Mouse (Mus musculus) kidney, adult 8-10 months (tissue): ENCODE data around the gene Nobox.
A peak's percentile ranks its signal among the peaks of the same experiment; 100 is the strongest.

Experiments used
- DNase-seq, 2 experiments: peaks; one replicate each; pipeline ENCODE4 v3.0.0; 2022

Nobox gene

DNA sequence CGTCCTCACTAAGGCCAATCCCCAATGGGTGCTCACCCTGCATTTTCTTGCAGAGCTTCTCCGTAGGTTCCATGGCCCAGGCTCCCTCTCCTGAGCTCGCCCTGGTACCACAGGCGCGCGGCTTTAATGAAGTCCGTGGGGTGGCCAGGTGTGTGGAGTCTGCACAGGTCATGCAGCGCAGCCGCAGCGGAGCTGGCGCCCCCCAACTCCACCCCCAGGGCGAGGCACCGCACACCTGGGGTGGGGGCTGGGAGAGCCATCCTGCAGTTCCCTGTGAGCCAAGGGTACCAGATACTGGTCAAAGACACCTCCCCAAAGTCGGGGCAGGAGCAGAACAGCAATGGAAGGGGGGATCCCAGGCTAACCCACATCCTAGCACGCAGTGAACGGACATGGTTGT lies at the start of gene Nobox:
Nobox (minus strand) TSS at position 101 of the 400 bp plus-strand sequence.
- DNase-seq, result no peak

DNA sequence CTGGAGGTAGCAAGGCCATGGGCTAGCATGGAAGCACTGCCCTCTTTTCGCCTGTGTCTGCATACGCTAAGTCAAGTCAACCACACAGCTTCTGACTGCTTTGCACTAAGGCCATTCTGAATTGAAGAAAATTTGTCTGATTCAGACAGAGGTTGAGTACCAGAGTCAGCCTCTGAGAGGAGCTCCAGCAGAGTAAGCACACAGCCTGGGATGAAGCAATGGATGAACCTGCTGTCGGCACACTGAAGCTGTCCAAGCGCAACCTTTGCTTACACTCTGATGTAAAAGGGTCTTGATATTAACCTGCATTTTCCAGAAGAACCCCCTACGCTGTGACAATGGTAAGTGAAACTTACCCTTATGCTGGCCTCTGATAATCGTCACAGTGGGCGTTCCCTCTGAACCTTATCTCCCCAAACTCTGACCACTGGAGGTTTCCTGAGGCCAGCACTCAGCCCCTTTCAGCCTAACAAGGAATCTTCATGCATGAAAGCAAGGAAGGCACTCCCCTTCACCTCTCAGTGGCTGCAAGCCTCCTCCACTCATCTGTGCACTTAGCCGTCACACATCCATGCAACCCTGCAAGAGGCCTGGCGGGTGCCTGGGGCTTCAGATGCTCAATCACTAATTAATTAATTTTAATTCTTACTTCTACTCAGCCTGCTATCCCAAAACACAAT lies 45.3 kb upstream of the Nobox start:
- no peak for DNase-seq

DNA sequence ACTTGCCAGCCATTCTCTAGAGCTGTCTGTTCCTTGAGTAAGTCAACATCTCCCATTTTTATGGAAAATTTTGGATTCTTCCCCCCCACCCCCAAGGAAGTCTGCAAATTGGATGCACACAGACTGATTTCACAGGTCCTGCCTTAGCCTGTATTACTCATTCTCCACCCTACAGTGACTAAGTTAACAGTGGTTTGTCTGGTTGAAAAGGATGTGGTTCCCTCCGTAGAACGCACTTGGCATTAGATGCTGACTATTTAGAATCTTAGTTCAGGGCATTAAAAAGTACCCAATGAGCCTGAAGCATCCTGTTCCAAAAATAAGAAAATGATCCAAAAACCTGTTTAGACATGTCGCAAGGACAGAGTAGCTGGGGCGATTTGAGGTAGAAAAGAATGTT lies 44.1 kb upstream of the Nobox start:
- no peak for DNase-seq

DNA sequence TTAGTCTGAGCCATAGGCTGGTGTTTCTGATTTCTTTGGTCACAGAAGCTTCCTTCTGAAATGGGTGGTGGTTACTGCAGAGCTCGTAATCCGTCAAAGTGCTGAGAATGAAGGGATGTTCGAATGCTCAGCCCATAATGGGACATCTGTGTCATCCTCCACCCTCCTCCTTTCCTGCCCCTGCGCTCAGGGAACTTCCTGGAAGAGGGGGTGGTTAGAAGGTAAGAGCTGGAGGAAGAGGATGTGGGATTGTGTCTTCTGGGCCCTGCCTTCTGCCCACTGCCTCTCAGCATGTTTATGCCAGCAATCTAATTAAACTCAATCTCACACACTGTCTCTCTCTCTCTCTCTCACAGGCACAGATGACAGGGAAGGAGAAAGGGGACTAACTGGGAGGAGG lies 39.7 kb upstream of the Nobox start:
- DNase-seq, result no peak

DNA sequence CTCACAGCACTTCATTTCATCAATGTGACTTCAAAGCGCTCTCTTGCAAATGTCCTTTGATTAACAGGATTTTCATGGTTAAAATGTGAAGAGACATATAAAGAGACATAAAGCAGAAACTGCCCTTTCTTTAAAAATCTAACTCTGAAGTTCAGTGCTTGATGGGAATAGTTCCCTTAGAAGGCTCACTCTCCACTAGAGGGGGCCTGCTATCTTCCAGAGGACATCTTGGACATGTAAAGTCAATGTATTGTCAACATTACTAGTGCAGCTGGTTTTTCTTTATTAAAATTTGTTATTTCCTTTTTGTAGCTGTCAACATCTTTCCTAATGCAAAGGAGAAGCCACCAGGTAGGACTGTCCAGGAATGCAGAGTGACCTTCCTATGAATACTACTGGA lies 38.3 kb upstream of the Nobox start:
- DNase-seq, result no peak

DNA sequence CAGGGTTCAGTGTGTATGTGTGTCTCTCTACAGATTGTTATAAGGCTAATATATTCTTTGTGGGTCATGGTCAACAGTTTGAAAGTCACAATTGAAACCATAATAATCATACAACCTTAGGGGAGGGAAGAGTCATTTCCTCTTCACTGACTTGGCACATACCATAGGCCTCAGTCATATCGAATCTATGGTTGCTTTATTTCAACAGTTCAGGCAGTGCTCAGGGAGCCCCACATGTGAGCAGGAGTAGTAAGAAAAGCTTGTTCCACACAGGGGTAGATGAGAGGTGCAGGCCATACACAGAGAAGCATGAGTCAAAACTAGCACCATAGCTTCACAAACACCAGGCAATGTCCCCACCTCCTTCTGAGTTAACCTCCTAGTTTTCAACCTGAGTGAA lies 33.7 kb upstream of the Nobox start:
- DNase-seq, result no peak

DNA sequence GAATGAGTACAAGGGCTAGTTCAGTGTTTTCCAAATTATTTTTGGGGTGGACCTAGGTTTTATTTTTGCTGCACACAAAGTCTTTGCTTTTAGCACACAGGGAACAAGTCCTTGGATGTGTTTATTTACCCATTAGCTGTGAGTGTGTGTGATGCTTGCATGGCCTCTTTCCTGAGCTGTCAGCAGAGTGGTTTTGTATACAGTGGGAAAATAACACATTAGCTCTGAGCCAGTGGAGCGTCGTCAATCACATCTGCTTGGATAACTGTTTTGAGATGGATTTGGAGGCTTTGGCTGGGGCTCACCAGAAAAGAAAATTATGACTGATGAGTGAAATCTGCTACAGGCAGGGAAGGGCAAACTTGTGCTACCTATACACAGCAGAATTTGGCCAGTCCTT lies 33.0 kb upstream of the Nobox start:
- DNase-seq, result no peak

DNA sequence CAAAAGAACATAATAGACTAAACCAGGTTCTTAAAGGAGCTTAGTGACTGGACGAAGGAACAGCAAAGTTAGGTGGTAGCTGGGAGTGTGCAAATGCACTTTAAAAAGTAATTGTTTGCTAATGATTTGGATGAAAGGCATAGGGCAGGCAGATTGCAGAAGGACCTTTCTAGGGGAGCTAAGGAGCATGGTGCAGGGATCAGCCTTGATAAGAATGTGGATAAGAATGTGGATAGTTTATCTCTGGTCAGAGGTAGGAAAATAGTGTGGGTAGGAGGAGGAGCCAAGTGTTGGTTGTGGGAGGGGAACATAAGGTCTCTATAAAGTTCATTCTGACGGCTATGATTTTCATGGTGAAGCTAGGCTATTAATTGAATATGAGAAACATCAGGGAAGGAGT lies 29.4 kb upstream of the Nobox start:
- DNase-seq, result no peak

DNA sequence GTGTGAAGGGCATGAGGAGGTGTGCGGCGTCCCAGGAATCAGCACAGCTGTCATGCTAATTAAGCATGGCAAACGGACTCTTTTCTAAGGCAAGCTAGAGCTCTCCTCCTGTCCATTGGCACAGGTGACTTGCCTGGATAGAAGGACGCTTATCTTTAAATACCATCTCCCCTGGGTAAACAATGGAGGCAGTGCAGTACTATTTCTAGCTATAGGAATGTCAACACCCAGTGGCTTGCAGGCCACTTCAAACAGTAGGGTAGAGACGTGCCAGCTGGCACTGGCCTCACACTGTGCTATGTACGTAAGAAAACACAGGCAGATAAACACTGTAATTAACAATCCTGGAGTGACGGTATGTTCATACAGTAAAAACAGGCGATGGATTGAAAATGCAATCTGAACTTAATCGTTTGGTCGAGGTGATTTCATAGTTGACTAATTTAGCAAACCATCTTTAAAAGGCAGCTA lies 28.2 kb upstream of the Nobox start:
- peak; percentile 13 to 31 for DNase-seq

DNA sequence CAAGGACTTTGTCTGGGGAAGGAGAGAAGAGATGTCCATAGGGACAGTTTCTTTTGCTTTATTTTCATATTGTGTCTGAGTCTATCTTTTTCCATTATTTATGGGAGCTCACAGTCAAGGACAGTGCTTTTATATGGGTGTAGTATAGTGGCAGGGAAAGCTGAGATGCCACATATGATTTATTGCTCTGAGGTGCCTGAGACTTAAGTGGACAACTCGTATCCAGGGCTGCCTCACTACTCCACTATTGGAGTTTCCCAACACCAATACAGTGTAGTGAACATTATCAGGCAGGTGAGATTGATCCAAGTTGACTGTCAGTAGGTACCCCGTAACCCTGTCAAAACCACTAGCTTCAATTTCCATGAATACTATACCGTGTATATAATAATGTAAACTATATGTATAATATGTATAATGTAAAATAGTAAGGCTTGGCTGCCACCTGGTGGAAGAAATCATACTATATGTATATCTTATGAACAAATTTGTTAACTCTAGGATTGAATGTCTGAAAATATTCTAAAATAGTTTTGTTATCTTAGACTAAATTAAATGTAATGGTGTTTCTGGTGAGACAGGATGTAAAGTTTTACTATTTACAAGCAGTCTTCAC lies 26.4 kb upstream of the Nobox start:
- no peak for DNase-seq

DNA sequence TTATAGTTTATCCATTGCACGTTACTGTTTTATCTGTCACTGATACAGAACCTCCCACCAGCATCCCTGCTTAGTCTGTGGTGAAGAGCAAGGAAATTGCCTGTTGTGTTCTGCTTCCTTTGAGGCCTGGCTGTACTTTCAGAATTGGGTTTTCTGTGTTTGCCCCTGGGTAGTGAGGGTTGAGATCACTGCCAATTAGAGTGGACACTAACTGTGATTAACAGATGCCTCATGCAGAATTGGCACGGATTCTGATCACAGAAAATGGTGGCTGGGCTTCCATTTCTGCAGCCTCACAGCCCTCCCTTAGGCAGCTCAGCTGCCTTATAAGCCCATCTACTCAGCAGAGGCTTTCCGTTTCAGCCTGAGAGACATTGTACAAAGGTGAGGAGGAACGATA lies 24.1 kb upstream of the Nobox start:
- DNase-seq, result no peak

DNA sequence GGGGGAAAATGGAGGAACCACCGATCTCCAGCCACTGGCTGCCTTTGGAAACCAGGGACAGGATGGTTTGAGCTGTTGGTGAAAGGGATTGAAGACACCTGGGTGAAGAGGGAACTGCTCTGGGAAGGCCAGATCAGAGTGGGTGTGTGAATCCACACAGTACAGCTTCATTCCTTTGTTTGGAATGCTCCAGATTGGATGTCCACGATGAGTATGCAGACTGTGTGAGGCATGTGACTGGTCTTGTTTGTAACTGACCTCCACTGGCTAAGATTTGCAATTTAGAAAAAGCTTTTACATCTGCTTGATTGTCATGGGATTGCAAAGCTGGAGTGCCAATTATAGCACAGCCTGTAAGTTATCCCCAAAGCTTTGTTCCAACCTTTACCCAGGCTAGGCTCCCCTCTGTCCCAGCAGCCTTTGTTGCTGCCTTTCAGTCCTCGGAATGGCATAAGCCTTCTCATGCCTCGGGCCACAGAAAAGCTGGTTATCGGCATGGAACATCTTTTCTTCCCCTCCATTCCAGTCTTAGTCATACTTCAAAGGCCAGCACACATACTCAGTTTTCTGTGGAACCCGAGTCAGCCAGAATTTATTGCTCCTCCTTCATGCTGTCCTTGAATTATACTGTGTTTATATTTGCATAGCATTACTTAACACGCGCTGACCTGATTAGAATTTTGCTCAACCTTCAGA lies 3.8 kb upstream of the Nobox start:
- no peak for DNase-seq

DNA sequence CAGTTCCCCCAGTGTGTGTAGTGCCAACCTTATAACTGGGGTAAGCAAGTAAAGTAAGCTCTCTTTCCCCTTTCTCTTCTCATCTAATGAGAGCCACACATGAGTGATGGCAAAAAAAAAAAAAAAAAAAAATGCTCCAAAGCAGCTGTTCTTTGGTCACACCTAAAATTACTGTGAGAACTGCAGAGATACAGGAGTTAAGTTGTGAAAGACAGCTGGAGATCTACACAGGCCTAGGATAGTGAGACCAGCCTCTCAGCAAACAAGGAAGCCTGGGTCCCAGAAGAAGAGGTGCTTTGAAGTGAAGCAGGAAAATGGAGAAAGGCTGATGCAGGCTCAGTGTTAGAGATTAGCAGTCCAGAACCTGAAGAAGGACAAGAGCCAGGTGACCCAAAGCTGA lies 3.2 kb upstream of the Nobox start:
- DNase-seq, result no peak

DNA sequence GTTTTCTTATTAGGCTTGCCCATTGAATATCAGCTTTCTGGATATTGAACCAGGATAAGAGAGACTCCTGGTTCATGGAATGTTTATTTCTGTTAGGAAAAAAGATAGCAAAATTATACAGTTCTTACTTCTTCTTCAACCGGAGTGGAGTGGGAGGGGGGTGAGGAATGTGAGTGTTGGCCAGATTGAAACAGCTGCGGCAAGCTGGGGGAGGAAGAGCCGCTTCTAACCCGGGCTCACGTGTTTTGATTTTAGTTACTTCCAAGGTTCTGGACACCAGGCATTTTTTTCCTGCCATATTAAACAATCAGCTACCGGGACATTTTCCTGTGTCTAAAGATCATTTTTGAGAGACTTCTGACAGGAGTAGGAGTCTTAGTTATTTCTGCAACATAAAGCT lies 717 bp upstream of the Nobox start:
- DNase-seq, result no peak

DNA sequence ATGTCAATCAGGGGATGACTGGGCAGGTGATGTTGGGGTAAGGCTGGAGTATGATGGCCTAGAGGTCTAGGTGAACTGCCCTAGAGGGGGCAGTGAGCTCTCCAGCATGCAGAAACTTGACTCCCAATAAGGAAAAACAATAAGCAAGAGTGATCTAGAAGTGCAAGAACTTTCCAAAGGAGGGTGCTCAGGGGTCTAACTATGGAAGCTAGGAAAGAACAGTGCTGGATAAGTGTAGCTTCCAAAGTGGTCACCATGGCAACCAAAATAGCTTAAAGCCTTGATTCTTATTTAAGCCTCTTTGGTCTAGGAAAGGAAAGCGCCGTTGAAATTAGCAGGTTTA lies 11.9 kb downstream of the Nobox start:
- DNase-seq, result no peak

DNA sequence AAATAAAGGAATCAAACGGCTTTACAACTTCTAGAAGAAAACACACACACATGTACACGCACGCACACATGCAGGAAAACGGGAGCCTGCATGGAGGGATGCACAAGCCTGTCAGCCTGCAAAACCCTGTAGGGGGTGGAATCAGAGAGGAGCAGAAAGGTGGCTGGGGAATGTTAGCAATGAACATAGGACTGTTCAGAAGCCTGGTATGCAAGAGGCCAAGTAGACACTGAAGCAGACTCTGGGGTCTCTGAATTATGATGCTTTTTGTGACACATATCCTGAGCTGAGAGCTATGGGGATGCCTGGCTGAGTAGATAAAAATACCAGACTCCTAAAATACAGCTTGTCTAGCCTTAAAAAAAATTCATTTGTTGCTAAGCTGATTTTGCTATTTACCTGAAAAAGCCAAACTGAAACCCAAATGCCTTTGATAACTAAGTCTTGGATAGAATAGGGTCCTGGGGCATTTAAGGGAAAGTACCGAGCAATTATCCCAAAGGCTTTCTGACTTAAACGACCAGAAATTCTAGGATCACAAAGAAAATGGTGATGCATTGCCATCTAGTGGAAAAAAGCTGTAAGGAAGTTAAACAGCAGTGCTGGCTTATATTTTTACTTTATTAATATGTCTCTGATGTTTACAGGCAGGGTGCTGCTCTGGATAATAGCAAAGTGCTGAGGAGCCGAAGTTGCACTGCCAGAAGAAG lies 12.4 kb downstream of the Nobox start:
- DNase-seq, result peak in 1 of 2 experiments; percentile 15

DNA sequence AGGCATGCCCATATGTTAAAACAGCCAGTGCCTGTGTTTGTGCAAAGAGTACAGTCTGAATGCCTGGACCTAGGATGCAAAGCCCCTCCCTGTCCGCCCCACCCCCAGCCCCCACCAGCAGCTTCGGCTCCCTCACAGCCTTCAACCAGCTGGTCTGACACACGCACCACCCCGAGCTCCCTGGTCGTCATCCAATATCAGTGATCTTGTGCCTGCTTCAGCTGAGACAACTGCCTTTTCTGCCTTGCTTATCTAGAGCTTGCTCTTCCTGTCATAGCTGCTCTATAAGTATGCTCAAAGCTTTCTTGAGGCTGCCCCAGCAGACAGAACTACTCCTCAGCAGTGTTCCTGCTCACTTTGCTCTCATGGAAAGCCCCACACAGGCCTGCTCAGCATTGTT lies 13.4 kb downstream of the Nobox start:
- DNase-seq, result no peak

DNA sequence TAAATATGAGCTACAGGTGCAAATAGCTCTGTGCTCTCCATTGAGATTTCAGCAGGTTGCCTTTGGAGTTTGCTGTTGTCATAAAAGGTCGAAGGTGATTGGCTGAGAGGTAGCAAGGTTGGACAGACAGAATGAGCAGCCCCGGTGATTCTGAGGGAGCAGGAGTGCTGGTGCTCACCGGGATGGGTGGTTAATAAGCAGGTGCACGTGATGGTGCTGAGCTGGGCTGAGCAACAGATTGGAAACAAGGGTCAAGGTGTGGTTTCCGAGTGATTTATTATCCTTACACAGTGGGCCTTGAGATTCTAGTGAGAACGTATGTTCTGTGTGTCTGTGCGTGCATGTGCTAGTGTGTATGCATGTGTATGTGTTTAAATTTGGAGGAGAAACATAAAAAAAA lies 16.2 kb downstream of the Nobox start:
- peak; percentile 11 to 13 for DNase-seq

DNA sequence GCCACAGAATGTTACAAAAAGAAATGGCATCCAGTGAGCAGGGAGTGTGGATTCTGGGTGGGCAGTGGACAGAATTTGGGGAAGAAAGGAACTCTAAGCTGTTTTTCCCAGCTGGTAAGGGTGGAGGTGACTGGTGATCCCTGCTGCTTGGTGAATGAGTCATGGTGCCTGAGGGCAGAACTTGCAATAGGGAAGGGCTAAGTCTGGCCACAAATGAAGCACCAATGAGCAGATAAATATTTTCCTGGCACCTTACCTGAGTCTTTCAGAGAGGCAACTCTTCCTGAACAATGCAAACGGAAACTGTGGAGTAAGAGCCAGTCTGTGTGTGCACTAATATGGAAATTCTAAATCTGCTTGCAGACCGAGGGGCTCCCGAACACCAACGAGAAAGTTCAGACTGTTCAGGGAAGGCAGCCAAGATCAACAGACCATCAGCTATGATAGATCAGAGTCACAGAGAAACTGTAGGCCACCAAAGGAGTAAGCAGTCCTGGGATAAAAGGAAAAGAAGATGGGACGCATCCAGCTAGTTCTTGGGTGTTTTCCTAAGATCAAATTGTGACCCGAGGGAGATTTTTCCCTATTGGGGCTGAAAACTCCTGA lies 16.8 kb downstream of the Nobox start:
- peak; percentile 14 to 17 for DNase-seq

DNA sequence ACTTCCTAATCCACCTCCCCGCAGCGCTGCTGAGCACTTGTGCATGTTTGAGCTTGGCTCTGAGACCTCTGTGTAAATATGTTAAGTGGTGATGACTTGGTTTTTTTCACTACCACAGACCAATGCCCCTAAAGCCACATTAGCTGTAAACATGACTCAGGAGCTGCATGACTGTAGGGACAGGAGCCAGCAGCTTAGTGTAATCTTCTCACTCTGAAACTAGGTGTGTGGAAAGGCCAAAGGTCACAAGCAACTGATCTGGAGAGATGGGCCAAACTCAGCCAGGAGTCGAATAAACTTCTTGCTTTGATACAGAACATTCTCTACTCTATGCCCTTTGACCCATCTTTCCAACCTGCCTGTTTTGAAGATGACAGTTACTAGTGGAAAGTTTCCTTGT lies 17.3 kb downstream of the Nobox start:
- peak; percentile 53 to 67 for DNase-seq

DNA sequence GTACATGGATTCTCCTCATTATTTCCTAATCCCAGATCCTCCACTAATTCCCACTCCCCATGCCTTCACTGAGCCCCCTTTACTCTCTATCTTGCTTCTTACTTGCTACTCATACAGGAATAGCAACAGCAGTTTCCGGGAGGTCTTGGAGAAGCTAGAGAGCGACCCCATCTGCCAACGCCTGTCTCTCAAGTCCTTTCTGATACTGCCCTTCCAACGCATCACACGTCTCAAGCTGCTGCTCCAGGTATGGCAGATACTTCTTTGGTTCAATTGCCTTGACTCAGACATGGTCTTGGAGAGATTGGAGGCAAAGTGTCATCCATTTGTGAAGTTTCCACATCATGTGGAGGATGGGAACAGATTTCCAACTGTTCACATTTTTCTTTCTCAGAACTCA lies 28.9 kb downstream of the Nobox start:
- no peak for DNase-seq

DNA sequence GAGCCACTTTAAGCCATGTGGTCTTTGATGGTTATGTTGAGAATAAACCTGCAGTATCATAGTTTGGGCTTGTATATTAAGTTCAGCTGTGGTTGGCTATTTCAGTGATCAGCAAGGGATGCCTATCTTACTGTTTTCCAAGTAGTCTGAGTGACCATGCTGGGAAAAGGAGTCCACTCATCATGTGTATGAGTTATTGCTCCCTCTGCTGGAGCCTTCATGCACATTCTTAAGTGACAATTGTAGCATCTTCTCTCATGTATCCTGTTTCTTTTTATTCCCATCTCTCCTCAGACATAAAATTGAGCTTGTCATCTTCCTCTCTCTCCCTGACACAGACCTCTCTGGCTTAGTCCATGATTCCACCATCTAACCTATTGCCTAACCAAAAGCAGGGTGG lies 31.1 kb downstream of the Nobox start:
- peak in 1 of 2 experiments; percentile 27 for DNase-seq

DNA sequence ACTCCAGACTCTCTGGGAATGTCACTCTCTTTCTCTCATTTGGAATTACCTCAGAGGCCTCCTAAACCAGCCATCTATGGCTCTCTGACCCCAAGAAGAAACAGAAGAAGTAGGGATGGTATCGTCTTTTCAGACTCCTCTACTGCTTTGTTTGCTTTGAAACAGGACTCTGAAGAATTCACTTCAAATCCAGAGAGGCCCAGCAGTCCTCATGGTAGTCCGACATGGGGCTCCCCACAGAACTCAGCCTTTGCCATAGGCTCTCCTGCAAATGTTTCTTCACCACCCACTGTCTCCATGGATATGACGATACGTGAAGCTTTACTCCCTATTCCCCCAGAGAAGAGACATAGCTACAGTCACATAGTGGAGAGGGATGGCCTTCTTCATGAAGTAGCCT lies 35.2 kb downstream of the Nobox start:
- DNase-seq, result no peak
